ENCODE assay signal across 11 mouse cellular contexts in the genomic region with DNA sequence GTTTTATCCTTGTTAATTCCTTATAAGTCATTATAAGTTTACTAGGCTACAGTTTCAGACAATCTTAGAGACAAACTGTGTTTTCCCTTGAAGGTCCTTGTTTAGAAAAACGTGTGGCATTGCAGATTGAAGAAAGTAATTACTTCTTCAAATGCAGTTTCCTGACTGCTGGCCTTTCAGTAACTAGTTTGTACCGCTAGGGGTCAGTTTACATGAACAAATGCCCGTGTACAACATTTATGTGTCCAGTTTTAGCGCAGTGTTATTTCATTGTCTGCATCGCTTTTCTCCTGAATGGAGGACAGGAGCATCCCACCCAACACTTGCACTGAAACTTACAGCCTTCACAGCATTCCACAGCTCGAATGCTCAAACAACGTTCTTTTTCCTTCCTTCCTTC.
DNase-seq lines count a peak whose midpoint lies in the region; ATAC-seq lines count a peak whose summit lies in the region.
"Had no signal": no experiment of that assay in that cellular context is flagged by ENCODE, and none has a peak within 500 bp of the region (broad histone marks: within the 10 kb centered on the region; RNA-seq: fewer than 3 reads in every experiment).

No protein-coding gene starts in this region.

- H3K9ac ChIP-seq in forebrain, embryonic 16.5 days (replicated peaks; ENCODE audit: low read depth, low read length): no peak overlapping the region
- H3K9ac ChIP-seq in kidney, embryonic 15.5 days: no peak overlapping the region
- H3K9ac ChIP-seq: midbrain, embryonic 13.5 days had no signal

- 0 out of 2 replicates have a peak, but pooled peaks cover 4% of the 10 kb centered on the region for H3K27me3 ChIP-seq in forebrain, embryonic 10.5 days (ENCODE audit: poor library complexity, severe bottlenecking)
- H3K27me3 ChIP-seq in forebrain, embryonic 16.5 days (replicated peaks; ENCODE audit: control insufficient read depth, insufficient read depth, low read length): no peaks in the 10 kb centered on the region
- no peaks in the 10 kb centered on the region for H3K27me3 ChIP-seq in kidney, embryonic 15.5 days
- H3K27me3 ChIP-seq: midbrain, embryonic 13.5 days had no signal

- DNase-seq in forebrain, embryonic 10.5 days (ENCODE audit: extremely low spot score, low spot score): no peak
- peak; percentile 9 to 37 for DNase-seq in left cerebral cortex, postnatal 25 days (ENCODE audit: low spot score in 2 of 2)
- no peak for DNase-seq in left cerebral cortex, postnatal 36 days (ENCODE audit: low spot score in 2 of 2)
- DNase-seq in NIH3T3 (ENCODE audit: low read depth): peak; percentile 10
- DNase-seq in embryo, embryonic 11 days: peak; percentile 65
- DNase-seq in layer of hippocampus, adult 8-10 months (ENCODE audit: low spot score in 2 of 2): no peak
- DNase-seq: right cerebral cortex, postnatal 25 days had no signal

- no peak overlapping the region for H3K4me2 ChIP-seq in forebrain, embryonic 16.5 days (ENCODE audit: low read length)
- H3K4me2 ChIP-seq in kidney, embryonic 15.5 days: no peak overlapping the region
- H3K4me2 ChIP-seq: midbrain, embryonic 13.5 days had no signal

- ATAC-seq in forebrain, embryonic 16.5 days: no peak
- no peak for ATAC-seq in kidney, embryonic 15.5 days (replicated peaks; ENCODE audit: low FRiP score)
- ATAC-seq: midbrain, embryonic 13.5 days had no signal

- no peak overlapping the region for H3K4me3 ChIP-seq in forebrain, embryonic 10.5 days
- H3K4me3 ChIP-seq in forebrain, embryonic 16.5 days (replicated peaks; ENCODE audit: low read length): no peak overlapping the region
- H3K4me3 ChIP-seq in kidney, embryonic 15.5 days (replicated peaks): no peak overlapping the region
- H3K4me3 ChIP-seq: hindbrain, embryonic 10.5 days; midbrain, embryonic 13.5 days had no signal

- intact Hi-C loops in left cerebral cortex, postnatal 25 days (cut with DNase I): loop anchor here (10.0 kb wide), 1 partner anchor 1730 kb away; no protein-coding TSS in a partner anchor
- intact Hi-C loops in left cerebral cortex, postnatal 36 days (cut with DNase I): no loop called here

- H3K27ac ChIP-seq in forebrain, embryonic 10.5 days: 0 out of 2 replicates have a peak overlapping the region, but pooled peaks have one; percentile 44
- H3K27ac ChIP-seq in forebrain, embryonic 16.5 days (ENCODE audit: low read length): no peak overlapping the region
- no peak overlapping the region for H3K27ac ChIP-seq in kidney, embryonic 15.5 days
- H3K27ac ChIP-seq: hindbrain, embryonic 10.5 days; midbrain, embryonic 13.5 days had no signal

- no peaks in the 10 kb centered on the region for H3K36me3 ChIP-seq in forebrain, embryonic 10.5 days (replicated peaks)
- no peaks in the 10 kb centered on the region for H3K36me3 ChIP-seq in forebrain, embryonic 16.5 days (ENCODE audit: control insufficient read depth, insufficient read depth)
- H3K36me3 ChIP-seq in kidney, embryonic 15.5 days: no peaks in the 10 kb centered on the region
- H3K36me3 ChIP-seq: hindbrain, embryonic 10.5 days; midbrain, embryonic 13.5 days had no signal

- no peaks in the 10 kb centered on the region for H3K9me3 ChIP-seq in forebrain, embryonic 10.5 days
- no peaks in the 10 kb centered on the region for H3K9me3 ChIP-seq in forebrain, embryonic 16.5 days (ENCODE audit: control insufficient read depth, low read length)
- no peaks in the 10 kb centered on the region for H3K9me3 ChIP-seq in kidney, embryonic 15.5 days (replicated peaks)
- H3K9me3 ChIP-seq: hindbrain, embryonic 10.5 days; midbrain, embryonic 13.5 days had no signal

- 51% methylated on average over 7 of the region's 7 CpGs for WGBS in forebrain, embryonic 10.5 days
- WGBS in forebrain, embryonic 16.5 days: 41% methylated on average over 7 of the region's 7 CpGs
- 30% methylated on average over 7 of the region's 7 CpGs for WGBS in kidney, embryonic 15.5 days

- peaks cover 31% of the 10 kb centered on the region for H3K4me1 ChIP-seq in forebrain, embryonic 10.5 days
- no peaks in the 10 kb centered on the region for H3K4me1 ChIP-seq in forebrain, embryonic 16.5 days (replicated peaks; ENCODE audit: control insufficient read depth, insufficient read depth, low read length)
- H3K4me1 ChIP-seq in kidney, embryonic 15.5 days: no peaks in the 10 kb centered on the region
- H3K4me1 ChIP-seq: midbrain, embryonic 13.5 days had no signal

Comparison
In these comparisons a context has a peak if more than half of its experiments do, and no peak if none do; other contexts are left out.
1. DNase-seq: peak in left cerebral cortex, postnatal 25 days (2 of 2), NIH3T3 (single experiment) and embryo, embryonic 11 days (single experiment); none in forebrain, embryonic 10.5 days (single experiment), left cerebral cortex, postnatal 36 days (0 of 2) and layer of hippocampus, adult 8-10 months (0 of 2).